Mouse (Mus musculus): Measurements from ENCODE around the gene Lrrc8e. TPM values are rescaled to one million over a fixed set of nuclear protein-coding genes. Genes with fewer than 3 reads are reported as not detected.

The Lrrc8e gene
- polyA plus RNA-seq, 2 experiments, result 0.30 to 0.37 TPM

DNA sequence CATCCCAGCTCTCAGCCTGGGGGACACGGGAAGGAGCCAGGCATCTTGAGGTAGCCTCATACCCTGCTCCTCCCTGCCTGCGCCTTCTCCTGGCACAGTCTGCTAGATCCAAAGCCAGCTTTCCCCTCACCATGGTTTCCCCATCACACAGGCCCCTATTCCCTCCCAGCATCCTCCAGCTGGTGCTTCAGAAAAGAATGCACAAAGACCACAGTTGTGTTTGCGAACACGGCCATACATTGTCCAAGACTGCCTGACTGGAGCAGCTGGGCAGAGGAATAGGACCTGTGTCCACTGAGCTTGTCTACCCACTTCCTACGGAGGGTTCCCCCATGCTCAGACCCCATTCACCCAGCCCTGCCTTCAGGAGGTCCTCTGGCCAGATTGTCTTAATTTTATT, 34.3 kb upstream of the Lrrc8e start:
- Histone ChIP-seq H3K4me1 (ENCODE audit: control insufficient read depth, insufficient read depth, low read length) (peaks cover 3% of the 10 kb centered on the region; the same call in 1 of the 2 replicates), H3K9me3 (ENCODE audit: control insufficient read depth, low read length) (no peaks in the 10 kb centered on the region), H3K9ac (ENCODE audit: low read depth, low read length, severe bottlenecking) (no peak overlapping the region), H3K27me3 (ENCODE audit: control insufficient read depth, insufficient read depth, low read length) (no peaks in the 10 kb centered on the region), H3K4me2 (replicated peaks; ENCODE audit: low read depth, low read length, severe bottlenecking) (no peak overlapping the region), H3K27ac (replicated peaks; ENCODE audit: low read depth, low read length) (no peak overlapping the region), H3K4me3 (replicated peaks; ENCODE audit: low read length) (no peak overlapping the region), H3K36me3 (ENCODE audit: control insufficient read depth, insufficient read depth, low read length) (peaks cover 30% of the 10 kb centered on the region)
- DNase-seq (ENCODE audit: low spot score) (no peak), ATAC-seq (ENCODE audit: low FRiP score, low read depth) (no peak)
- 56% methylated on average over 5 of the region's 5 CpGs for WGBS
- no peak for TF ChIP-seq POLR2A (IDR thresholded peaks at IDR 0.05; ENCODE audit: borderline replicate concordance, extremely low read depth, insufficient read depth, insufficient read length)

DNA sequence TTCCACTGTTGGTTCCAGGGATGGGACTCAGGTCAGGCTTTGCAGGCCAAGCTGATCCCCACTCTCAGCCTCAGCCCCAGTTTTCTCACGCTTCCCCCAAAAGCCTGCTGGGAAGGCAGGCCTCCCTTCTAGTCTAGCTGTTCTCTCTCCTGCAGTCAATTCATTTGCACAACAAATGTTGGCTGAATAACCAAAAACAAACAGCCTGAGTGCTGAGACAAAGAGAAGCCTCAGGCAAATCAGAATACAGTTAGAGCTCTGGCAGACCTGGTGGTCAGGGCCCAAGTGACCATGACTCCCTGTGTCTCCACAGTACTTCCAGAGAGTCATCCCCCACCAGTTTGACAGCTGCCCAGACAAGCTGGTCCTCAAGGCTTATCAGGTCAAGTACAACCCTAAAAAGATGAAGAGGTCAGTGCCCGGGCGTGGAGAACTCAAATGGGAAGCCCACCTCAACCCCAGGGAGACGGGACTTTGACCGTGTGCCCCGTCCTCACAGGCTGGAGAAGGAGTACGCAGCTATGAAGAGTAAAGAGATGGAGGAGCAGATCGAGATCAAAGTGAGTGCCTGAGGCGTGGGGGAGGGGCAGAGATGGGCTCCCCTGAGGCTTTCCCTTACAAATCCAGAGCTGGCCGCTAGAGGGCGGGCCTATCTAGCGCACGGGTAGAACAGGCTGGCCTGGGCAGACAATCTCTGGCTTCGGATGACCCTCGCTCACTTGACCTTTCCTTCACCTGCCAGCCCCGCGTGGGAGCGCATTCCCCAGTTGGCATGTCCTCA, 33.6 kb upstream of the Lrrc8e start:
- DNase-seq (ENCODE audit: low spot score), result peak; percentile 67
- TF ChIP-seq POLR2A (IDR thresholded peaks at IDR 0.05; ENCODE audit: borderline replicate concordance, extremely low read depth, insufficient read depth, insufficient read length), result no peak
- Histone ChIP-seq H3K27me3 (ENCODE audit: control insufficient read depth, insufficient read depth, low read length) (no peaks in the 10 kb centered on the region), H3K27ac (replicated peaks; ENCODE audit: low read depth, low read length) (no peak overlapping the region), H3K4me1 (ENCODE audit: control insufficient read depth, insufficient read depth, low read length) (peaks cover 3% of the 10 kb centered on the region; the same call in 1 of the 2 replicates), H3K9me3 (ENCODE audit: control insufficient read depth, low read length) (no peaks in the 10 kb centered on the region), H3K9ac (ENCODE audit: low read depth, low read length, severe bottlenecking) (no peak overlapping the region), H3K36me3 (ENCODE audit: control insufficient read depth, insufficient read depth, low read length) (peaks cover 23% of the 10 kb centered on the region), H3K4me2 (replicated peaks; ENCODE audit: low read depth, low read length, severe bottlenecking) (0 out of 2 replicates have a peak overlapping the region, but pooled peaks have one; percentile 6), H3K4me3 (replicated peaks; ENCODE audit: low read length) (no peak overlapping the region)
- ATAC-seq (ENCODE audit: low FRiP score, low read depth), result peak; percentile 71; the same call in 1 of the 2 replicates
- WGBS, result 11% methylated on average over 16 of the region's 18 CpGs

DNA sequence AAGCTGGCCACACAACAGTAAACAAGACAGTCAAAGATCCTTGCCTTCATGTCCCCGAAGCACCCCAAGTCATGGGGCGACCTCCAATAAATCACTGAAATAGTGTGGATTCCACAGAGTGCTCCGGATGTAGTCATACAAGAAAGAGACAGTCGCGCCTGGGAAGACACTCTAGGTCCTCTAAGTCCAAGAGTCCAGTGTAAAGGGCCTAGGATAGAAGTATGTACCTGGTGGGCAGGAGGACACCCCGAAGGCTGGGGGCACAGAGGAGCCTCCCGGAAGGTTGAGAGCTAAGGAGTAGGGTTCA, 33.1 kb upstream of the Lrrc8e start:
- no peak overlapping the region for H3K27ac ChIP-seq (replicated peaks; ENCODE audit: low read depth, low read length)
- ATAC-seq (ENCODE audit: low FRiP score, low read depth), result no peak
- WGBS, result 54% methylated on average over 7 of the region's 7 CpGs
- H3K9me3 ChIP-seq (ENCODE audit: control insufficient read depth, low read length), result no peaks in the 10 kb centered on the region
- H3K9ac ChIP-seq (ENCODE audit: low read depth, low read length, severe bottlenecking), result no peak overlapping the region
- peaks cover 3% of the 10 kb centered on the region; the same call in 1 of the 2 replicates for H3K4me1 ChIP-seq (ENCODE audit: control insufficient read depth, insufficient read depth, low read length)
- H3K4me3 ChIP-seq (replicated peaks; ENCODE audit: low read length), result no peak overlapping the region
- H3K36me3 ChIP-seq (ENCODE audit: control insufficient read depth, insufficient read depth, low read length), result peaks cover 19% of the 10 kb centered on the region
- no peak for DNase-seq (ENCODE audit: low spot score)
- H3K4me2 ChIP-seq (replicated peaks; ENCODE audit: low read depth, low read length, severe bottlenecking), result 0 out of 2 replicates have a peak overlapping the region, but pooled peaks have one; percentile 6
- no peaks in the 10 kb centered on the region for H3K27me3 ChIP-seq (ENCODE audit: control insufficient read depth, insufficient read depth, low read length)
- TF ChIP-seq POLR2A (IDR thresholded peaks at IDR 0.05; ENCODE audit: borderline replicate concordance, extremely low read depth, insufficient read depth, insufficient read length), result no peak

DNA sequence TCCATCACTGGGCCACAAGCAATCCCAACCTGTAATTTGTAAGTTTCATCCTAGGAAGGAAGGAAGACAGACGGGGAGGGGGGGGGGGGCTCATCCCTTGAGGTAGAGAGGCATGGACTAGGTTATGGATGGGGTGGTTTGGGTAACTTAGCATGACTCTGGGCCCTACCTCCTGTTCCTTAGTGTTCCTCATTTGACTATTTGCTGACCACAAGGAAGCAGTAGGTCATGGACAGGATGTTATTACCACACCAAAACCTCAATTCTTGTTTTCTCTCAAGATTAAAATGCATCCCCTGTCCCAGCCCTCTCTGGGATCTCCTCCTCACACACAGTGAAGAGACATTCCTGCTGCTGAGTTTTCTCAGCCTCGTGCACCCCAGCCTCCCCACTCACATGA, 25.3 kb upstream of the Lrrc8e start:
- Histone ChIP-seq H3K27me3 (ENCODE audit: control insufficient read depth, insufficient read depth, low read length) (peaks cover 17% of the 10 kb centered on the region), H3K27ac (replicated peaks; ENCODE audit: low read depth, low read length) (no peak overlapping the region), H3K36me3 (ENCODE audit: control insufficient read depth, insufficient read depth, low read length) (peaks cover 40% of the 10 kb centered on the region), H3K4me2 (replicated peaks; ENCODE audit: low read depth, low read length, severe bottlenecking) (no peak overlapping the region), H3K9me3 (ENCODE audit: control insufficient read depth, low read length) (no peaks in the 10 kb centered on the region), H3K4me3 (replicated peaks; ENCODE audit: low read length) (no peak overlapping the region), H3K4me1 (ENCODE audit: control insufficient read depth, insufficient read depth, low read length) (no peaks in the 10 kb centered on the region), H3K9ac (ENCODE audit: low read depth, low read length, severe bottlenecking) (no peak overlapping the region)
- no peak for DNase-seq (ENCODE audit: low spot score)
- TF ChIP-seq POLR2A (IDR thresholded peaks at IDR 0.05; ENCODE audit: borderline replicate concordance, extremely low read depth, insufficient read depth, insufficient read length), result no peak
- WGBS, result 58% methylated on average over 2 of the region's 2 CpGs
- no peak for ATAC-seq (ENCODE audit: low FRiP score, low read depth)

DNA sequence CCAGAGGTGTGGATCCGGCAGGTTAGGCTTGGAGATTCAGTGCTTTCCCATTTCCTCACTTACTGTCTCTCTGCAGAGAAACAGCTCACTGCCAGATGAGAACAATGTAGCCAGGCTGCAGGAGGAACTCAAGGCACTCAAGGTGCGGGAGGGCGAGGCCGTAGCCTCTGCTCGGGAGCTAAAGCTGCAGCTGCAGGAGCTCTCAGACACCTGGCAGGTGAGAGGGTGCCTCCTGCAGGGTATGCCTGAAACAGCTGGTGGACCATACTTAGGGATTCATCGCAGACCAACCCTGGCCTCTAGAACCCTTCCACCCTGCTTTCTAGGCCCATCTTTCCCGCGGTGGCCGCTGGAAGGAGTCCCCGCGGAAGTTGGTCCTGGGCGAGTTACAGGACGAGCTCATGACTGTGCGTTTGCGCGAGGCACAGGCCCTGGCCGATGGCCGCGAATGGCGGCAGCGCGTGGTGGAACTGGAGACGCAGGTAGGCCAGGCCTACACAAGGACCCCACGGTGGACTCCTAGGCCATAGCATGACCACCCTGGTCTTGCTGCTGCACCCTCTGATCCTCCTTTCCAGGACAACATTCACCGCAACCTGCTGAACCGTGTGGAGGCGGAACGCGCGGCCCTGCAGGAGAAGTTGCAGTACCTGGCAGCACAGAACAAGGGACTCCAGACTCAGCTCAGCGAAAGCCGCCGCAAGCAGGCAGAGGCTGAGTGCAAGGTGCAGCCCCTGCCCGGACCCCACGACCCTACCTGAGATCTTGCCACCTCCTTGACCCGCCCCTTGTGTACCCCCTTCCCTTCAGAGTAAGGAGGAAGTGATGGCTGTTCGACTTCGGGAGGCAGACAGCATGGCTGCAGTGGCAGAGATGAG, 21.1 kb upstream of the Lrrc8e start:
- Histone ChIP-seq H3K9me3 (ENCODE audit: control insufficient read depth, low read length) (no peaks in the 10 kb centered on the region), H3K27me3 (ENCODE audit: control insufficient read depth, insufficient read depth, low read length) (peaks cover 26% of the 10 kb centered on the region), H3K9ac (ENCODE audit: low read depth, low read length, severe bottlenecking) (peak overlapping the region; percentile 31; the same call in 1 of the 2 replicates), H3K4me3 (replicated peaks; ENCODE audit: low read length) (no peak overlapping the region), H3K4me2 (replicated peaks; ENCODE audit: low read depth, low read length, severe bottlenecking) (0 out of 2 replicates have a peak overlapping the region, but pooled peaks have one; percentile 19), H3K36me3 (ENCODE audit: control insufficient read depth, insufficient read depth, low read length) (peaks cover 29% of the 10 kb centered on the region), H3K4me1 (ENCODE audit: control insufficient read depth, insufficient read depth, low read length) (peaks cover 5% of the 10 kb centered on the region; the same call in 1 of the 2 replicates), H3K27ac (replicated peaks; ENCODE audit: low read depth, low read length) (no peak overlapping the region)
- ATAC-seq (ENCODE audit: low FRiP score, low read depth), result no peak
- no peak for DNase-seq (ENCODE audit: low spot score)
- no peak for TF ChIP-seq POLR2A (IDR thresholded peaks at IDR 0.05; ENCODE audit: borderline replicate concordance, extremely low read depth, insufficient read depth, insufficient read length)
- WGBS, result 19% methylated on average over 38 of the region's 38 CpGs

Measured in limb, embryonic 14.5 days (tissue).